Mouse (Mus musculus) olfactory bulb, adult 2 months (tissue): Measurements from ENCODE around the gene Tbc1d24. TPM values are rescaled to one million over a fixed set of nuclear protein-coding genes. Genes with fewer than 3 reads are reported as not detected.

Experiments
- H3K27ac ChIP-seq: fragments of 200-500 bp; 2 replicates; pipeline ENCODE4 v1.5.1; 2012; ENCODE audit warnings: low read depth, low read length; ENCODE audit not compliant: insufficient read depth
- H3K4me1 ChIP-seq: fragments of 200-500 bp; 2 replicates; pipeline ENCODE4 v1.6.1; 2012; ENCODE audit warnings: low read length; ENCODE audit not compliant: control insufficient read depth, insufficient read depth
- H3K4me3 ChIP-seq: fragments of 200-500 bp; 2 replicates; pipeline ENCODE4 v1.5.1; 2012; ENCODE audit warnings: mild to moderate bottlenecking, low read depth, low read length, moderate library complexity; ENCODE audit not compliant: insufficient read depth
- CTCF ChIP-seq: fragments of 200-500 bp; IDR thresholded peaks from 2 replicates; pipeline ENCODE4 v1.5.1; 2012; ENCODE audit warnings: low read depth, mild to moderate bottlenecking, low read length, moderate library complexity; ENCODE audit not compliant: insufficient read depth
- POLR2A ChIP-seq: fragments of 200-500 bp; IDR thresholded peaks from 2 replicates; pipeline ENCODE4 v1.6.1; 2012; ENCODE audit warnings: mild to moderate bottlenecking, low read depth, low read length, moderate library complexity; ENCODE audit not compliant: insufficient read depth
- WGBS: fragments of 180-500 bp; shearing (Covaris S2); methylation state at CpG from one replicate; pipeline ENCODE4 v1.1.7; 2018; 5-methylcytosine and 5-hydroxymethylcytosine counted together
- polyA plus RNA-seq: library from polyadenylated mRNA; stranded (reverse); fragments of >200 nt; gene quantifications from 2 replicates; pipeline ENCODE4 v1.2.4, GENCODE M21; 2012; ENCODE audit warnings: low replicate concordance; ENCODE audit not compliant: missing spikeins, insufficient read depth, insufficient read length

Gene Tbc1d24
- polyA plus RNA-seq, 1 experiment: not detected

GRCm38 (mm10) chr17:24212441-24213018 is 7.2 kb upstream of the Tbc1d24 start:
- WGBS: 27% methylated on average over 5 of the region's 5 CpGs
- H3K4me3 ChIP-seq: no peak overlapping the region; the same call in 1 of the 2 replicates
- peaks cover 35% of the 10 kb centered on the region for H3K4me1 ChIP-seq
- H3K27ac ChIP-seq: no peak overlapping the region
- TF ChIP-seq CTCF (no peak), POLR2A (no peak)

DNA sequence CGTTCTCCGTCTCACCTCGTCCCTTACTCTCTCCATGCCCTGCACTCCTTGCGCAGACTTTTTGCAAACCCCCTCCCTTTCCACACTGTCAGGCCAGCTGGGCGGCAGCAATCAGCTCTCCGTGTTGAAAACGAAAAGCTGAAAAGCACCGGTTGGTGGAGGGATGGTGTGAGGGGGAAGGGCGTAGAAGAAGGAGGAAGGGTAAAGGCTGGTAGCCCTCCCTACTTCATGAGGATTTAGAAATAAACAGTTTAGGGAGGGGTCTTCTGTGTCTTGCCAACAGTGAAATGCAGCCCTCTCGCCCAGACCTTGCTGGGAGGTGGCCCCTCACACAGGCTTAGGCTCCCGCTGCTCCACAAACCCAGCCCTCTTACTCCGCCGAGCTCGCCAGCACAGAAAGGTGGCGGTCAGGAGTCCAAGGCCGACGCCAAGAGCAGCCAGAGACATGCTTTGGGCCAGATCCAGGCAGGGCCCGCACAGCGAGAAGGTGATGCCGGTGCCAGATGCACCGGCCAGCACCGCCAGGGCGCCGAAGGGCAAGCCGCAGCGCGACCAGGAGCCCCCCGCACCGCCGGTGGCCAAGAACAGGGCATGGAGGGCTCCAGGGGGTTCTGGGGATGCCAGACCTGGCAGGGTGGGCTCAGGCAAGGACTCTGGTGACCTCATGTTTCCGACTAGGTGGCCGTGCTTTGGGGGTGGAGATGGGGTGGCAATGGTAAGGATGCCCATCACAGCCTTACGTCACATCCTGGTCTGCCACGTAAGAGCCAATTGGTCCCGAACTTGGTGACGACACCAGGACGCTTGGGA is 6.5 kb upstream of the Tbc1d24 start:
- 2% methylated on average over 37 of the region's 37 CpGs for WGBS
- Histone ChIP-seq H3K4me1 (peaks cover 42% of the 10 kb centered on the region), H3K27ac (peak overlapping the region; percentile 96), H3K4me3 (peak overlapping the region; percentile 80)
- TF ChIP-seq CTCF (no peak), POLR2A (peak; percentile 66; the same call in 1 of the 2 replicates)

GRCm38 (mm10) chr17:24210591-24210990 is 5.2 kb upstream of the Tbc1d24 start:
- 78% methylated on average over 3 of the region's 3 CpGs for WGBS
- Histone ChIP-seq H3K4me1 (peaks cover 54% of the 10 kb centered on the region), H3K4me3 (no peak overlapping the region), H3K27ac (no peak overlapping the region)
- TF ChIP-seq POLR2A (no peak), CTCF (no peak)

GRCm38 (mm10) chr17:24209916-24210240 is 4.5 kb upstream of the Tbc1d24 start:
- Histone ChIP-seq H3K4me3 (no peak overlapping the region), H3K4me1 (peaks cover 56% of the 10 kb centered on the region), H3K27ac (no peak overlapping the region)
- TF ChIP-seq CTCF (no peak), POLR2A (no peak)
- WGBS: 79% methylated on average over 3 of the region's 3 CpGs

DNA sequence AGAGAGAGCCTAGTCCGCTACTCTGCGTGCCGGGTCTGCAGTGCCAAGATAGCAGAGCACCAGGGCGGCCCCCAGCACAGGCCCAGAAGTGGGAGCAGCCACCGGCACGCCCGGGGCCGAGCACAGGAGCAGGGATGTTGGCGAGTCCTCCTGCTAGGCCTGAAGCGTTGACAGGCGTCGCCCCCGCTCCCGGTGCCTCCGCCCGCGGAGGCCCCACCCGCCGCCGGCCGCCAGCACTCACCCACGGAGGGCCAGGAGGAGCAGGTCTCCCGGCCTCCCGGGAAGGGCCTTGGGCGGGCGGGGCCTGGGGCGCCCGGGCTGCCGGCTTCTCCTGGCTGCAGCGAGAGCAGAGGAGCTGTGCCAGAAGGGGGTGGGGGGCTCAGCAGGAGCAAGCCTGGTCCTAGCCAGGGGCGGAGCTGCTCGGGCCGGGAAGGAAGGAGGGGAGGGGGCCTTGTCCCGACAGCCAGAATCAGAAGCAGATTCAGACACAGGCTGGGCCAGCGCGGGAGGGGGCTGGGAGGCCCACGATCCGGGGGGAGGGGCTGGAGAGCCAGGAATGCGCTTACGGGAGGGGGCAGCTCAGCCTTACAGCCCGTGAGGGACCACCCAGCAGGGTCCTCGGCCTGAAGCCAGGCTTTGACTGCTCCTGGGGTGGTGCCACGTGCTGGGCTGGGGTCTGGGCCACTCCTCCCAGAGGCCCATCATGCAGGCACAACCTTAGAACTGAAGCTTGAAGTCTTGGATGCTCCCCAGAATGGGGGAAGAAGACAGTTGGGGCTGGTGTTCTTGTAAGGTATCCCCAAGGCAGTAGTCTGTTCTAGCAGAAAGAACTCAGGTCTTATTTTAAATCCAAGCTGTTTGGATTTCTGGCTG is 3.9 kb upstream of the Tbc1d24 start, which contains the start of gene Ntn3:
Ntn3 (minus strand) TSS at position 489 of the 873 bp plus-strand sequence.
- TF ChIP-seq POLR2A (no peak), CTCF (no peak)
- 2% methylated on average over 43 of the region's 43 CpGs for WGBS
- peaks cover 60% of the 10 kb centered on the region for H3K4me1 ChIP-seq
- H3K4me3 ChIP-seq: peak within 1 kb of the TSS; percentile 56
- peak within 1 kb of the TSS; percentile 77 for H3K27ac ChIP-seq

DNA sequence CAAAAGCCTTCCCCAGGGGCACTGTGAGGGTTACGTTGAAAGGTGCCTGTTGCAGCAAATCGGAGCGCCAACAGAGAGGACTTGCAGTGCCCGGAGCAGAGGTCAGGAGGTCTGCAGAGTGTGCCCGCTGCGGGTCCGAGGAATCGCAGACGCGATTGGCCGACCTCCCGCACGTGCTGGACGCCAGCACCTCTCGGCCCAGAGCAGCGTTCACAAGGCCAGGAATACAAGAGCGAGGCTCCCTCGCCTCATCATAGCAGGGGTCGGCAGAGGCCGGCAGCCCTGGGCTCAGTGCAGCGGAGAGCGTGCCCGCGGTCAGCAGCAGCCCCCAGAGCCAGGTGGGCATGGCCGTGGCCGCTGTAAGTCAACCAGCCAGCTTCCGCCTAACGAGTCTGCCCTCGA is 3.3 kb upstream of the Tbc1d24 start:
- Histone ChIP-seq H3K27ac (peak overlapping the region; percentile 77), H3K4me3 (peak overlapping the region; percentile 56), H3K4me1 (peaks cover 60% of the 10 kb centered on the region)
- TF ChIP-seq POLR2A (no peak), CTCF (no peak)
- WGBS: 3% methylated on average over 29 of the region's 29 CpGs

GRCm38 (mm10) chr17:24207768-24208640 is 2.6 kb upstream of the Tbc1d24 start:
- H3K27ac ChIP-seq: no peak overlapping the region; the same call in 1 of the 2 replicates
- H3K4me3 ChIP-seq: peak overlapping the region; percentile 56
- 66% methylated on average over 34 of the region's 34 CpGs for WGBS
- no peak for TF ChIP-seq CTCF
- TF ChIP-seq POLR2A: no peak
- peaks cover 61% of the 10 kb centered on the region for H3K4me1 ChIP-seq

DNA sequence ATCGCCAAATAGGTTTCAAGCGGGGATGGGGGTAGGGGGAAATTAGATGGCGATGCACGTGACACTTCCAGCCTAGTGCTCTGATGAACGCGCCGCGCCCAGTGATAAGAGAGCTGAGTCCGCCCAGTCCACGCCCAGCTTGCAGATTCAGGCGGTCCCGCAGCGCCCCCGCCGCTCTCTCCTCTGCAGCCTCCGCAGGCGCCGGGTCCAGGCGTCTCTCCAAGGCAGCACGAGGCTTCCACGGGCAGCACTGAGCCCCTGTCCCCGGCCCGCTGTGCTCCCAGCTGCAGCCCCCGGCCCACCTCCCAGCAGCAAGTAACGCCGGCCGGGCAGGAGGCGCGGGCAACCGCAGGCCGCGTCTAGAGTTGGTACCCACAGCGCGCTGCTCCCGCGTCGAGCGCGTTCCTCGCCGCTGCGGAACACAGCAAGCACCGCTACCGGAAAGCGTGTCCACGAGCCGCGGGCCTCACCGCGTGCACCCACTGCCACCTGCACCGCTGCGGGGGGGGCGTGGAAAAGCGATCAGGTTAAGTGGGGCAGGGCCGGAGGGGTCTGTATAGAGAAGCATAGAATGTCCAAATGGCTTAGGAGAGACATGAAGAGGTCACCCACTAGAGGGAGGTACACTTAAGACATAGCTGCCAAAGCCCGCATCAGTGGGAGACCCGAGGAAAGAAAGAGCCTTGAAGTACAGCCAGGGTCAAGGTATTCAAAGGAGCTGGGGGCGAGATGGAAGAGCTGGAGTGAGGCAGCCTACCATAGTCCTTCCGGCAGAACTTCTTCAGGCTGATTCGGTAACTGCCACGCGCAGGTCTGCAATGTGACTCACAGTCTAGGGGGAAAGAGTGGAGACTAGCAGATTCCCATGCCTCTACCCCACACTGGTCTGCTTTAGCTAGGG is 1.3 kb upstream of the Tbc1d24 start:
- peak overlapping the region; percentile 65 for H3K27ac ChIP-seq
- TF ChIP-seq CTCF (no peak), POLR2A (peak; percentile 32; the same call in 1 of the 2 replicates)
- 5% methylated on average over 62 of the region's 62 CpGs for WGBS
- H3K4me3 ChIP-seq: peak overlapping the region; percentile 72
- peaks cover 61% of the 10 kb centered on the region for H3K4me1 ChIP-seq
